Comparison of ENCODE assay signal across 7 mouse cellular contexts in the genomic region with DNA sequence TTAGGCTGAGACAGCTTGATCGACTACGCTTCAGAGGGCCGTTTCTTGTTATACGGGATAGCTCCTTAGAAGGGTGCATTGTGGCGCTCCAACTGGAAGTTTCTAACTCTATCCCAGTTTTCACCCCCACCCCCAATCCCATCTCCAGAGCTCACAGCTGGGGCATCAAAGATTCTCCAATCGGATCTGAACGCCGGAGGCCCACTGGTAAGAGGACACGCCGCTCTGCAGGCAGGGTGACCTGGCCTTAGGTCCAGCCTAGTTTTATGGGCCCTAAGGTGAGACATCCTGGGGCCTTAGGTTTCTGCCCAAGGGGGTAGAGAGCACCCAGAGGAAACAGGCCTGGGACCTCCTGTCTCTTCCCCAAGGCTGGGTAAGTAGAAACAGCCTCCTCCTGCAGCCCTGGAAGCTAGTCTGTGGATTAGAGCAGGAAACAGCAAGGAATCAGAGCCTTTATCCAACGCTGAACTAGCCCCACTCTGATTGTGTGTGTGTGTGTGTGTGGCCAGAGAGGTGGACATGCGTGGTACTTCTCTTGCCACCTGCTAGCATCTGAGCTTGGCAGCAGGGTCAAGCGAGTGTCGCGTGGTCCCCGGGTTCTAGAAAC. TPM values are rescaled to one million over a fixed set of nuclear protein-coding genes. Genes with fewer than 3 reads are reported as not detected.
A peak's percentile ranks its signal among the peaks of the same experiment; 100 is the strongest.
DNase-seq lines count a peak whose midpoint lies in the region; ATAC-seq lines count a peak whose summit lies in the region.

No protein-coding gene starts in this region.

- no peak overlapping the region for H3K27ac ChIP-seq in lung, embryonic 16.5 days (ENCODE audit: low read length)
- no peak overlapping the region for H3K27ac ChIP-seq in forebrain, embryonic 15.5 days (replicated peaks)
- H3K27ac ChIP-seq in limb, embryonic 13.5 days = no peak overlapping the region
- no peak overlapping the region for H3K27ac ChIP-seq in stomach, embryonic 16.5 days (ENCODE audit: low read length)

- H3K9me3 ChIP-seq in lung, embryonic 16.5 days (ENCODE audit: control insufficient read depth, low read length) = no peaks in the 10 kb centered on the region
- no peaks in the 10 kb centered on the region for H3K9me3 ChIP-seq in forebrain, embryonic 15.5 days
- H3K9me3 ChIP-seq in limb, embryonic 13.5 days = no peaks in the 10 kb centered on the region
- H3K9me3 ChIP-seq in stomach, embryonic 16.5 days (replicated peaks; ENCODE audit: control insufficient read depth, low read length) = no peaks in the 10 kb centered on the region

- no peak for DNase-seq in lung, adult 18-20 months
- no peak for DNase-seq in thymus, adult 18-20 months
- DNase-seq in spleen, postnatal 36 days (ENCODE audit: low spot score in 2 of 2) = no peak

- H3K27me3 ChIP-seq in lung, embryonic 16.5 days (ENCODE audit: control insufficient read depth, insufficient read depth, low read depth, low read length) = peaks cover 93% of the 10 kb centered on the region
- H3K27me3 ChIP-seq in forebrain, embryonic 15.5 days = peaks cover 30% of the 10 kb centered on the region
- peaks cover 87% of the 10 kb centered on the region for H3K27me3 ChIP-seq in limb, embryonic 13.5 days
- H3K27me3 ChIP-seq in stomach, embryonic 16.5 days (ENCODE audit: control insufficient read depth, insufficient read depth, low read length) = peaks cover 89% of the 10 kb centered on the region

- H3K36me3 ChIP-seq in lung, embryonic 16.5 days (ENCODE audit: control insufficient read depth, insufficient read depth, low read length) = no peaks in the 10 kb centered on the region
- H3K36me3 ChIP-seq in forebrain, embryonic 15.5 days = no peaks in the 10 kb centered on the region
- no peaks in the 10 kb centered on the region for H3K36me3 ChIP-seq in limb, embryonic 13.5 days
- H3K36me3 ChIP-seq in stomach, embryonic 16.5 days (ENCODE audit: control insufficient read depth, insufficient read depth, low read length) = no peaks in the 10 kb centered on the region

- ATAC-seq in lung, embryonic 16.5 days (ENCODE audit: low read depth) = peak; percentile 16; the same call in 1 of the 2 replicates
- no peak for ATAC-seq in forebrain, embryonic 15.5 days (replicated peaks)
- 0 out of 2 replicates have a peak, but pooled peaks have one; percentile 4 for ATAC-seq in limb, embryonic 13.5 days (ENCODE audit: low FRiP score, low read depth)
- no peak for ATAC-seq in stomach, embryonic 16.5 days (ENCODE audit: insufficient read depth, low FRiP score)

- peak overlapping the region; percentile 55 for H3K4me2 ChIP-seq in lung, embryonic 16.5 days (ENCODE audit: low read depth, low read length)
- peak overlapping the region; percentile 95 for H3K4me2 ChIP-seq in forebrain, embryonic 15.5 days (replicated peaks)
- peak overlapping the region; percentile 73 for H3K4me2 ChIP-seq in limb, embryonic 13.5 days (replicated peaks)
- no peak overlapping the region for H3K4me2 ChIP-seq in stomach, embryonic 16.5 days (ENCODE audit: low read depth, low read length)

- 9% methylated on average over 16 of the region's 16 CpGs for WGBS in lung, embryonic 16.5 days
- WGBS in forebrain, embryonic 15.5 days = 17% methylated on average over 16 of the region's 16 CpGs
- WGBS in limb, embryonic 13.5 days = 4% methylated on average over 16 of the region's 16 CpGs
- 12% methylated on average over 16 of the region's 16 CpGs for WGBS in stomach, embryonic 16.5 days

- H3K4me3 ChIP-seq in lung, embryonic 16.5 days (ENCODE audit: low read length) = peak overlapping the region; percentile 36
- H3K4me3 ChIP-seq in forebrain, embryonic 15.5 days = peak overlapping the region; percentile 36
- H3K4me3 ChIP-seq in limb, embryonic 13.5 days = peak overlapping the region; percentile 41
- H3K4me3 ChIP-seq in stomach, embryonic 16.5 days (replicated peaks; ENCODE audit: low read length) = peak overlapping the region; percentile 34

- no peak overlapping the region for H3K9ac ChIP-seq in lung, embryonic 16.5 days (ENCODE audit: low read length)
- peak overlapping the region; percentile 29 for H3K9ac ChIP-seq in forebrain, embryonic 15.5 days (replicated peaks)
- H3K9ac ChIP-seq in limb, embryonic 13.5 days = peak overlapping the region; percentile 50
- H3K9ac ChIP-seq in stomach, embryonic 16.5 days (ENCODE audit: low read length) = no peak overlapping the region

- H3K4me1 ChIP-seq in lung, embryonic 16.5 days (replicated peaks; ENCODE audit: control insufficient read depth, insufficient read depth, low read length) = peaks cover 20% of the 10 kb centered on the region
- peaks cover 60% of the 10 kb centered on the region for H3K4me1 ChIP-seq in forebrain, embryonic 15.5 days
- peaks cover 46% of the 10 kb centered on the region for H3K4me1 ChIP-seq in limb, embryonic 13.5 days
- peaks cover 28% of the 10 kb centered on the region for H3K4me1 ChIP-seq in stomach, embryonic 16.5 days (ENCODE audit: control insufficient read depth, insufficient read depth, low read length)

RNA-seq across cellular contexts. Expression of gene Rfx4, which starts 3.8 kb away (rescaled TPM):
- 0.06 TPM in 1 of 2 replicates, not detected in the other for polyA plus RNA-seq in lung, embryonic 16.5 days (2015; fragmentation: Nextera tagmentation; extraction: Ambion mirVana)
- 7.1 and 8.4 TPM in 2 replicates for polyA plus RNA-seq in forebrain, embryonic 15.5 days (2015; fragmentation: Nextera tagmentation; extraction: Ambion mirVana)
- 0.52 and 0.55 TPM in 2 replicates for polyA plus RNA-seq in limb, embryonic 13.5 days (2015; fragmentation: Nextera tagmentation; extraction: Ambion mirVana)
- 0.06 TPM in 1 of 2 replicates, not detected in the other for polyA plus RNA-seq in stomach, embryonic 16.5 days (2015; fragmentation: Nextera tagmentation; extraction: Ambion mirVana)

Comparison
In these comparisons a context has a peak if more than half of its experiments do, and no peak if none do; other contexts are left out.
1. ATAC-seq: peak in lung, embryonic 16.5 days (single experiment) and limb, embryonic 13.5 days (single experiment); none in forebrain, embryonic 15.5 days (single experiment) and stomach, embryonic 16.5 days (single experiment).
2. H3K9ac ChIP-seq: peak in forebrain, embryonic 15.5 days (single experiment) and limb, embryonic 13.5 days (single experiment); none in lung, embryonic 16.5 days (single experiment) and stomach, embryonic 16.5 days (single experiment).
3. Peak in every context shown above with its lines, with median percentiles within 50 percentile points of each other: H3K4me3 ChIP-seq.